Mouse (Mus musculus): ENCODE measurements at regions not wholly inside any gene's neighbourhood (a gene's known extent, or its start where the extent isn't known, plus 50 kb on each side); places are given as distances from the start of the nearest gene placed in this dataset.

DNA sequence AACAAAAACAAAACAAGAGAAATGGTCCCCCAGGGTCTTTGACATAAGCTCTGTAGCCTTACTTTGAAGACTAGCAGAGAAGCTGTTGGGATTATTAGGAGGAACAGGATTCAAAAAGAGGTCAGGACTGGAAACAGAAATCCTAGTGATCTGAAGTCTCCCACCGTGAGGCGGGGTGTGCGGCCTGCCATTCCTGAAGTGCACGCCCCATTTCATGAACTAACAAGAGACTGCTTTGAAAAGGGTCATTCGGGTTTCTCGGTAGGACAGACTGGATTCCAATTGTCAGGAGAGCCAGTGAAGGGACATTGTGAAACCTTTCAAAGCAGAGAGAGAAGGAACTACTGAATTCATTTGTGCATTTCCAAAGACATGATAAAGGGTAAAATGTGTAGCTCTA is 377.2 kb downstream of the Epha4 start:
- TF ChIP-seq CTCF (IDR thresholded peaks at IDR 0.05; ENCODE audit: low read depth) (no peak), EP300 (IDR thresholded peaks at IDR 0.05; ENCODE audit: low read depth) (no peak)

Measured in heart, postnatal 0 days (tissue).